In genomic region chr2:145704738-145705137, GRCm38 (mm10) we compare ENCODE assay signal across 16 mouse cellular contexts.
"Had no signal": no experiment of that assay in that cellular context is flagged by ENCODE, and none has a peak within 500 bp of the region (broad histone marks: within the 10 kb centered on the region; RNA-seq: fewer than 3 reads in every experiment).

No protein-coding gene starts in this region.

- H3K27me3 ChIP-seq: neural tube, embryonic 13.5 days; neural tube, embryonic 15.5 days; stomach, embryonic 15.5 days had no signal

- H3K4me2 ChIP-seq: neural tube, embryonic 13.5 days; neural tube, embryonic 15.5 days; stomach, embryonic 15.5 days had no signal

- H3K4me1 ChIP-seq: stomach, embryonic 15.5 days had no signal

- DNase-seq: retina, postnatal 1 day; right cerebral cortex, adult 18-20 months; right cerebral cortex, postnatal 14 days; right cerebral cortex, postnatal 25 days; right cerebral cortex, postnatal 4 days; spleen, adult 18-20 months; thymus, adult 18-20 months; thymus, adult 2 months; thymus, postnatal 14 days; thymus, postnatal 25 days; thymus, postnatal 36 days; thymus, postnatal 4 days had no signal

- H3K36me3 ChIP-seq: neural tube, embryonic 13.5 days; neural tube, embryonic 15.5 days; stomach, embryonic 15.5 days had no signal

- H3K9me3 ChIP-seq: neural tube, embryonic 13.5 days; neural tube, embryonic 15.5 days; stomach, embryonic 15.5 days had no signal

- H3K9ac ChIP-seq: neural tube, embryonic 13.5 days; neural tube, embryonic 15.5 days; stomach, embryonic 15.5 days had no signal

- H3K27ac ChIP-seq: neural tube, embryonic 13.5 days; neural tube, embryonic 15.5 days; stomach, embryonic 15.5 days; stomach, postnatal 0 days had no signal

- H3K4me3 ChIP-seq: neural tube, embryonic 13.5 days; neural tube, embryonic 15.5 days; stomach, embryonic 15.5 days had no signal
